Mouse (Mus musculus) CH12.LX (cell line): ENCODE measurements around the gene Adcy10. TPM values are rescaled to one million over a fixed set of nuclear protein-coding genes. Genes with fewer than 3 reads are reported as not detected.

Source experiments
- DNase-seq: peaks from one replicate; pipeline ENCODE4 v3.0.0-alpha.2; 2013; ENCODE audit errors: extremely low read depth
- H3K27ac ChIP-seq: 2 replicates; pipeline ENCODE4 v1.5.1; 2012; ENCODE audit warnings: low read depth, mild to moderate bottlenecking, control low read depth, moderate library complexity; ENCODE audit not compliant: insufficient read depth
- H3K27me3 ChIP-seq: replicated peaks from 2 replicates; pipeline ENCODE3; 2012; ENCODE audit warnings: inconsistent platforms
- H3K36me3 ChIP-seq, 2 experiments: replicated peaks in 1 of 2; 2 replicates each; pipeline versions ENCODE3 to v1.6.1; 2012; ENCODE audit warnings: inconsistent platforms in 1 of 2, low read length in 1 of 2, mild to moderate bottlenecking in 1 of 2, mixed read lengths in 1 of 2, moderate library complexity in 1 of 2; ENCODE audit not compliant: control insufficient read depth in 1 of 2, insufficient read depth in 1 of 2
- H3K4me1 ChIP-seq, 2 experiments: 2 replicates each; pipeline ENCODE4 v1.6.1; 2012; ENCODE audit warnings: inconsistent platforms in 1 of 2, moderate library complexity in 1 of 2; ENCODE audit not compliant: insufficient read depth in 2 of 2, control insufficient read depth in 1 of 2
- H3K4me2 ChIP-seq: 2 replicates; pipeline ENCODE4 v1.6.1; 2012; ENCODE audit warnings: low read depth, mild to moderate bottlenecking, control low read depth; ENCODE audit not compliant: poor library complexity, insufficient read depth, severe bottlenecking
- H3K4me3 ChIP-seq, 3 experiments: fragments of 150-350 bp in 1 of 3; sonication (generic) in 1 of 3; replicated peaks in 1 of 3; 2 replicates each; pipeline versions ENCODE3 to v1.5.1; 2011 to 2012; ENCODE audit warnings: low read depth in 2 of 3, low read length in 2 of 3, mild to moderate bottlenecking in 2 of 3, moderate library complexity in 2 of 3, control low read depth in 1 of 3, improper control_type of control experiment in 1 of 3, inconsistent platforms in 1 of 3, mixed read lengths in 1 of 3; ENCODE audit not compliant: poor library complexity in 1 of 3
- H3K79me2 ChIP-seq: replicated peaks from 2 replicates; pipeline ENCODE4 v1.6.1; 2012; ENCODE audit warnings: mild to moderate bottlenecking, moderate library complexity; ENCODE audit not compliant: control insufficient read depth, poor library complexity, insufficient read depth, severe bottlenecking; ENCODE audit errors: extremely low read depth
- H3K9ac ChIP-seq: 2 replicates; pipeline ENCODE4 v1.6.1; 2012; ENCODE audit warnings: low read depth, mild to moderate bottlenecking, control low read depth, moderate library complexity; ENCODE audit not compliant: insufficient read depth
- H3K9me3 ChIP-seq: replicated peaks from 2 replicates; pipeline ENCODE3; 2012; ENCODE audit warnings: low read length, inconsistent platforms, mixed read lengths
- CHD2 ChIP-seq: IDR thresholded peaks from 2 replicates; pipeline ENCODE4 v1.6.1; 2011; ENCODE audit warnings: low read length, improper control_type of control experiment
- CTCF ChIP-seq, 2 experiments: IDR thresholded peaks in 1 of 2; conservative IDR thresholded peaks in 1 of 2; 2 replicates each; pipeline ENCODE4 v1.5.1; 2011 to 2012; ENCODE audit warnings: low read depth in 2 of 2, low read length in 2 of 2, improper control_type of control experiment in 1 of 2, inconsistent platforms in 1 of 2, mild to moderate bottlenecking in 1 of 2, moderate library complexity in 1 of 2
- E2F4 ChIP-seq: IDR thresholded peaks from 2 replicates; pipeline ENCODE4 v1.6.1; 2011; ENCODE audit warnings: low read depth, low read length, improper control_type of control experiment; ENCODE audit not compliant: insufficient replicate concordance
- ELF1 ChIP-seq: IDR thresholded peaks from 2 replicates; pipeline ENCODE4 v1.6.1; 2014; ENCODE audit warnings: low read depth, mild to moderate bottlenecking, inconsistent platforms, low read length, improper control_type of control experiment
- EP300 ChIP-seq: IDR thresholded peaks from 2 replicates; pipeline ENCODE4 v1.6.1; 2011; ENCODE audit warnings: low read length, improper control_type of control experiment
- GABPA ChIP-seq: IDR thresholded peaks from 2 replicates; pipeline ENCODE4 v1.6.1; 2012; ENCODE audit warnings: low read depth, low read length, improper control_type of control experiment, inconsistent platforms; ENCODE audit not compliant: insufficient replicate concordance
- HCFC1 ChIP-seq: IDR thresholded peaks from 2 replicates; pipeline ENCODE4 v1.6.1; 2012; ENCODE audit warnings: low read depth, mild to moderate bottlenecking, inconsistent platforms, low read length, improper control_type of control experiment
- JUN ChIP-seq: IDR thresholded peaks from 2 replicates; pipeline ENCODE4 v1.6.1; 2011; ENCODE audit warnings: low read depth, mild to moderate bottlenecking, low read length, improper control_type of control experiment, moderate library complexity; ENCODE audit not compliant: insufficient read depth
- JUND ChIP-seq: conservative IDR thresholded peaks from 2 replicates; pipeline ENCODE4 v1.6.1; 2011; ENCODE audit warnings: low read depth, low read length, improper control_type of control experiment
- MAFK ChIP-seq: IDR thresholded peaks from 2 replicates; pipeline ENCODE4 v1.6.1; 2011; ENCODE audit warnings: low read length, improper control_type of control experiment; ENCODE audit not compliant: insufficient replicate concordance
- MAZ ChIP-seq: IDR thresholded peaks from 2 replicates; pipeline ENCODE4 v1.6.1; 2012; ENCODE audit warnings: low read depth, mild to moderate bottlenecking, inconsistent platforms, low read length, improper control_type of control experiment, moderate library complexity
- NELFE ChIP-seq: IDR thresholded peaks from 2 replicates; pipeline ENCODE4 v1.6.1; 2011; ENCODE audit warnings: low read depth, low read length, improper control_type of control experiment
- PAX5 ChIP-seq: IDR thresholded peaks from 2 replicates; pipeline ENCODE4 v1.6.1; 2012; ENCODE audit warnings: low read length, inconsistent platforms, mixed read lengths
- RAD21 ChIP-seq: IDR thresholded peaks from 2 replicates; pipeline ENCODE4 v1.6.1; 2011; ENCODE audit warnings: low read depth, mild to moderate bottlenecking, low read length, improper control_type of control experiment, moderate library complexity
- SIN3A ChIP-seq: IDR thresholded peaks from 2 replicates; pipeline ENCODE4 v1.6.1; 2012; ENCODE audit warnings: low read length, improper control_type of control experiment, inconsistent platforms
- SMC3 ChIP-seq: IDR thresholded peaks from 2 replicates; pipeline ENCODE4 v1.6.1; 2011; ENCODE audit warnings: low read depth, low read length, improper control_type of control experiment
- ZC3H11A ChIP-seq: IDR thresholded peaks from 2 replicates; pipeline ENCODE4 v1.6.1; 2012; ENCODE audit warnings: low read depth, mild to moderate bottlenecking, inconsistent platforms, low read length, improper control_type of control experiment
- ZMIZ1 ChIP-seq: IDR thresholded peaks from 2 replicates; pipeline ENCODE4 v1.6.1; 2012; ENCODE audit warnings: low read depth, mild to moderate bottlenecking, inconsistent platforms, low read length, improper control_type of control experiment
- ZNF384 ChIP-seq: IDR thresholded peaks from 2 replicates; pipeline ENCODE4 v1.6.1; 2012; ENCODE audit warnings: low read depth, low read length, improper control_type of control experiment, inconsistent platforms
- dilution Hi-C: fragments of 300-500 bp; cut with MboI; formaldehyde crosslinking; loops from 2 replicates; pipeline ENCODE4 v1.14.3; 2020; ENCODE audit warnings: low sequenced_read_pairs; ENCODE audit not compliant: extremely low pct_unique_long_range_greater_than_20kb, extremely low pct_ligation_motif_present
- in situ Hi-C: fragments of 300-500 bp; cut with MboI; formaldehyde crosslinking; loops from 3 replicates; pipeline ENCODE4 v1.14.3; 2019; ENCODE audit warnings: low sequenced_read_pairs, low pct_ligation_motif_present, low pct_unique_long_range_greater_than_20kb, mixed read lengths
- polyA plus RNA-seq: library from polyadenylated mRNA; unstranded; fragments of >175 nt; gene quantifications from 2 replicates; pipeline ENCODE4 v1.2.1, GENCODE M21; 2012; ENCODE audit warnings: low read depth; ENCODE audit not compliant: insufficient read length
- total RNA-seq, 2 experiments: library from RNA; depleted of rRNA; stranded (reverse); fragments of 300-350 nt in 1 of 2; fragments of >200 nt in 1 of 2; gene quantifications; 2 replicates each; pipeline ENCODE4 v1.2.3; 2012 to 2014

Gene Adcy10
- total and polyA plus RNA-seq, 3 experiments: 0.13 TPM; not detected in 2

- H3K36me3 ChIP-seq: peaks cover 4 to 12% of the 10 kb centered on the region in 2 experiments
- TF ChIP-seq RAD21 (no peak), EP300 (peak; percentile 17; the same call in 1 of the 2 replicates)
- DNase-seq: peak; percentile 39
- H3K4me3 ChIP-seq: no peak overlapping the region
- no peaks in the 10 kb centered on the region for H3K27me3 ChIP-seq
- H3K9ac ChIP-seq: no peak overlapping the region
- no peaks in the 10 kb centered on the region for H3K79me2 ChIP-seq
- no peak overlapping the region for H3K4me2 ChIP-seq
- H3K4me1 ChIP-seq: peaks cover 7 to 16% of the 10 kb centered on the region in 2 experiments; a peak in 3 of 4 replicates
- in situ Hi-C loops (no loop called here), dilution Hi-C loops (no loop called here)
- no peak overlapping the region for H3K27ac ChIP-seq
- no peaks in the 10 kb centered on the region for H3K9me3 ChIP-seq
These were observed 104.5 kb downstream of the Adcy10 start for GRCm38 (mm10) chr1:165589280-165590048.

- Histone ChIP-seq H3K79me2 (no peaks in the 10 kb centered on the region), H3K9me3 (no peaks in the 10 kb centered on the region), H3K4me1 (peaks cover 5 to 14% of the 10 kb centered on the region in 2 experiments; a peak in 3 of 4 replicates), H3K36me3 (peaks cover 4 to 17% of the 10 kb centered on the region in 2 experiments), H3K9ac (no peak overlapping the region), H3K27me3 (no peaks in the 10 kb centered on the region), H3K27ac (no peak overlapping the region), H3K4me2 (no peak overlapping the region), H3K4me3 (no peak overlapping the region)
- in situ Hi-C loops: no loop called here
- no peak for DNase-seq
- dilution Hi-C loops: no loop called here
- no peak for TF ChIP-seq CHD2
- no peak for TF ChIP-seq SIN3A
- no peak for TF ChIP-seq EP300
- TF ChIP-seq E2F4: no peak
- TF ChIP-seq NELFE: no peak
- TF ChIP-seq ELF1: no peak
- TF ChIP-seq JUN: no peak
- TF ChIP-seq MAZ: no peak
- TF ChIP-seq MAFK: no peak
- no peak for TF ChIP-seq CTCF (conservative IDR thresholded peaks at IDR 0.05 in 1 of 2, IDR thresholded peaks at IDR 0.05 in 1 of 2; ENCODE audit: low read depth in 2 of 2, low read length in 2 of 2)
- TF ChIP-seq ZNF384: no peak
- no peak for TF ChIP-seq SMC3
- no peak for TF ChIP-seq JUND
- TF ChIP-seq PAX5: no peak
- TF ChIP-seq HCFC1: no peak
- no peak for TF ChIP-seq ZMIZ1
- TF ChIP-seq GABPA: no peak
- TF ChIP-seq ZC3H11A: no peak
- no peak for TF ChIP-seq RAD21
These were observed 105.8 kb downstream of the Adcy10 start for GRCm38 (mm10) chr1:165590760-165591159.
